Mouse (Mus musculus) CH12F3 (cell line): Measurements from ENCODE around the gene Pgap3.

Experiments used
- in situ Hi-C: fragments of 300-500 bp; cut with MboI; formaldehyde crosslinking; loops from 2 replicates; pipeline ENCODE4 v1.14.3; 2020; ENCODE audit warnings: low sequenced_read_pairs

Pgap3 gene

DNA sequence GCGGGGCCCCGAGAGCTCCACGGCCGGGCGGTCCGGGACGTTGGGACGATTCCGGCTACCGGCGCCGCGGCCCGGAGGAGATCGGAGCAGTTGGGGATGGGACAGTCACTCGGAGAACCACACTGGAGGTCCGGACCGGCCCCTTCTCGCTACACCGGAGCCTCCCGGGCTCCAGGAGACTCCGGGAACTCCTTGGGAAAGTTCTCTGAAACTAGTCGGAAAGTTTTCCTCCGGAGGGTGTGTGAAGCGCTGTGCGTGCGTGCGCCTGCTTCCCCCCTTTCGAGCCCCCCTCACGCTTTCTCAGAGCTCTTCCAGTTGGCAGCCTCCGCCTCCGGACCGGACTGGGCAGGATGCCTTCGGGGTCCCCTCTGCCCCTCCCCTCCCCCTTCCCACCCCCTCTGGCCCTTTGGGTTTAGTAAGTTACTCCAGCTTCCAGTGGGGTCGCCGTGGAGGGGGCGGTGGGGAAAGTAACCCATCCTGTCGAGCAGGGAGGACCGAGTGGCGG lies 12.6 kb upstream of the Pgap3 start:
- in situ Hi-C loops: no loop called here

- in situ Hi-C loops: no loop called here
Observed at GRCm38 (mm10) chr11:98412273-98412796, 12.0 kb upstream of the Pgap3 start, which contains the start of gene Erbb2. Gene Erbb2 (plus strand): TSS chr11:98412470.

GRCm38 (mm10) chr11:98409341-98409822 lies 9.1 kb upstream of the Pgap3 start:
- in situ Hi-C loops: no loop called here

DNA sequence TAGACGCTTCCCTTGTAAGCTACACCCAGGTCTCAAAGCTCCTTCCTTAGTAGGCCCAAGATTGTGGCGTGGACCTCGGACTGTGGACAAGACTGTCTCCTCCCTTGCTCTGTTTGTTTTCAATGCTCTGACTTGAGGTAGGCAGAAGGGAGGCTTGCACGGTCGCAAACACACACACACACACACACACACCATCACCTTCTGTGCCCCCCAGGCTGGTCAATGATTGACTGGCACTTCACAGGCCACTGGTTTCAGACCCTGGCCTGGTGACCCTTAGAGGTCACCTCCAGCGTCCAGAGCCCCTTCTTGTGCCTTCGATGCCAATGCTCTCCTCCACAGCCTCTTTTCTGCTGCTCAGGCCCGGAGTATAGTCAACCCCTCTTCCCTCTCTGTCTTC lies 8.6 kb upstream of the Pgap3 start:
- in situ Hi-C loops: no loop called here

DNA sequence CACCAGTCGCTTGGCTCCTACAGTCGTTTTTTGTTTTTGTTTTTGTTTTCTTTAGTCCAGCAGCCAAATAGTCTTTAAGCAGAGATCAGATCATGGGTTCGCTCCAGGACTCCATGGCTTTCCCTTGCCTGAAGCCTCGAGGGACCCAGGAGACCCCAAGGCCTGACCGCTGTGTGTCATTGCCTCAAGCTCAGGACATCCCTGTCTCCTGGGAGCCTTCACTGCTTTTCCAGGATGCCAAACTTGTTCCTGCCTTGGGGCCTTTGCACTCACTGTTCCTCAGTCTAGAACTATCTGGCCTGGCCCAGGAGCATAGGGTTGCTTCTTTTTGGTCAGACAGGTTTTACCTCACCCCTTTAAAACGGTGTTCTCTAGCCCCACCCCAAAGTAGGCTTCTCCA lies 6.3 kb upstream of the Pgap3 start:
- in situ Hi-C loops: no loop called here

DNA sequence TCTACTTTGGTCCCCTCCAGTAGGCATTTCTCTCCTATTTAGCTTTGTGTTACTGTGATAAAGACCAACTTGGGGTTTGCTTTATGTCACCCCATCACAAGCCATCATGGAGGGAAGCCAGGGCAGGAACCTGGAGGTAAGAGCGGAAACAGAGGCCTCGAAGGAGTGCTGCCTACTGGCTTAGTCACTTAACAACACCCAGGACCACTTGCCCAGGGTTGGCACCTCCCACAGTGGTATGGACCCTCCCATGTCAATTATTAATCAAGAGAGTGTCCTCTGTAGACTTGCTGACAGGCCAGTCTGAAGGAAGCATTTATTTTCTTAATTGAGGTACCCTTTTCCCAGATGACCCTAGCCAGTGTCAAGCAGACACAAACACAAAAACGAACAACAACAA lies 526 bp upstream of the Pgap3 start:
- in situ Hi-C loops: no loop called here

DNA sequence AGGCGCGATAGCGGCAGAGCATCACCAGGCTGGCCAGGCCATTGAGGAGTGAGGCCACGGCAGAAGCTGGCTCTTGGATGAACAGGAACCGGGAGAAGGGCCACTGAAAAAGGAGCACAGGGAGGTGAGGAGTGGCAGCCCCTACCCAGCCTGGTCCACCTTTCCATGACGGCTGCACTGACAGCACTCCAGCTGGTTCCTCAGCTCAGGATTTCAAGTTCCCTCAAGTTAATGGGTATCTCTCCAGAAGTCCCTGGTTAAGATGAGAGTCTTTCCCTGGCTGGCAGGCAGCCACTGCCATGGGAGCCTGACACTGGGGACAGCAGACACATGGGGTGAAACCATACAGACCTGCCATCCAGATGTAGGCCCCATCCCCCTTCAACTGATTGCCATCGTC lies 2.3 kb downstream of the Pgap3 start:
- in situ Hi-C loops: no loop called here

GRCm38 (mm10) chr11:98395041-98395440 lies 5.2 kb downstream of the Pgap3 start:
- in situ Hi-C loops: no loop called here

DNA sequence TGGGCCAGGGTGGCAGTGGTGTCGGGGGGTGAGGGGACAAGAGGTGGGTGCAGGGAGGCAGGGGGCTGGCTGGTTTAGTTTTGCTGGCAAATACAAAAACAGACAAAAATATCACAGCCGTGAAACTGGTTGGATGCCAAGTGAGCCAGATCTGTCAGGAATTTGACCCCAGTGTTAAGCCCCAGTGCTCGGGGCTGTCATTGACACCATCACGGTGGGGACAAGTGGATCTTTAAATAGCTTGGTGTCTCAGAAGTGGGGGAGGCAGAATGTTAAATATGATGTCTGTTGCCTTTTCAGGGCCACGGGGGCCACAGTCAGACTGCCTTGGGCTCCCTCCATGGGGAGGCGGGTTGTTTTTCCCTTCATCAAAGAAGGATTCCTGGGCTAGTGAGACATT lies 6.0 kb downstream of the Pgap3 start:
- in situ Hi-C loops: no loop called here

DNA sequence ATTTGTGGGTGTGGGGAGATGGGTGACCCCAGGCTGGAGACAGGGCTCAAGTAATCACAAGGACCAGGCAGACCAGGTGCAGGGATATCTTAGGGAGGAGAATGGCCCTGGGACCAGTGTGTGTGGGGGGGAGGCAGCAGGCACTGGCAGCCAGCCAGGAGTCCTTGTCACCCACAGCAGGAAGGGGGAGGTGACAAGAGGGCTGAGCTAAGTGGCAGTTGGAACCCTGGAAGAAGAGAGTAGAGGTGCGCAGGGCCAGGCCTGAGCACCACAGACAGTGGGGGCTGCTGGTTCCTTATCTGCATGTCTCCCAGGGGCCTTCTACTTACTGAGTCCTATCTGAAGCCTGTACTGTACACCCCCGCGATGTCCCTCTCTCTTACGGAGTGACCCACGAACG lies 7.0 kb downstream of the Pgap3 start:
- in situ Hi-C loops: no loop called here

GRCm38 (mm10) chr11:98392645-98393044 lies 7.6 kb downstream of the Pgap3 start:
- in situ Hi-C loops: no loop called here

DNA sequence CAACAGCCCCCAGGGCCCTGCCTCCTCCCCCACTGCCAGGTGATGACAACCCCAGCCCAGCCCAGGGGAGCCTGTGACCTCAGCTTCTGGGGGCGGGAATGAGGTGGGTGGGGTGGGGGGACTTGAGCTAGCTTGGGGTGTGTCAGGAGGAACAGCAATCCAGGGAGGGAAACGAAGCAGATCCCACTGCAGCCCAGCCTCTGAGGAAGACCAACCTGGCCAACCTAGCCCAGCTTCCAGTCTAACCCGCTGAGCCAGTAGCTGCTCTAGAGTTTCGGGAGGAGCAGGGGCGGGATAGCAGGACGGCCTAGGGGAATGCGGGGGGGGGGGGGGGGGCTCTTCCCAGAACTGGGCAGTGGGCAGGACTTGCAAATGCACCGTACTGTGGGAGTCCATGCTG lies 8.3 kb downstream of the Pgap3 start:
- in situ Hi-C loops: no loop called here

- in situ Hi-C loops: no loop called here
Observed at GRCm38 (mm10) chr11:98390141-98390540, 10.1 kb downstream of the Pgap3 start.

GRCm38 (mm10) chr11:98389221-98389780 lies 11.0 kb downstream of the Pgap3 start:
- in situ Hi-C loops: no loop called here

DNA sequence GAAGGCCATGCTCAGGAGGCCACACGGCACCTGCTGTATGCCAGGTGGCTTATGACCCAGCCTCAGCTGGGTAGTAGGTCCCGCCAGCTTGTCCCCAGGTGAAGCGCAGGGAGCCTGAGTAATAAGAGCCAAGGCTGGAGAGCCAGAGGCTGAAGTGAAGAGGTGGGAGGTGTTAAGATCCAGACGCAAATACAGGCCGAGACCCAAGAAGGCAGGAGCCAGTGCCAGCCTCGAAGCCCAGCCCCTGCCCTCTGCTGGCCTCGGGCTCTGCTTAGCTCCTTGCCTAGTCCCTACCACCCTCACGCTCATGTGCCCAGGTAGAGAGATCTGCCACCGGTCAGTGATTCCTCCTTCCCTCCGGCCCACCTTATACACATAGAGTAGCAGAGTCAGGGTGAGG lies 12.0 kb downstream of the Pgap3 start:
- in situ Hi-C loops: no loop called here

DNA sequence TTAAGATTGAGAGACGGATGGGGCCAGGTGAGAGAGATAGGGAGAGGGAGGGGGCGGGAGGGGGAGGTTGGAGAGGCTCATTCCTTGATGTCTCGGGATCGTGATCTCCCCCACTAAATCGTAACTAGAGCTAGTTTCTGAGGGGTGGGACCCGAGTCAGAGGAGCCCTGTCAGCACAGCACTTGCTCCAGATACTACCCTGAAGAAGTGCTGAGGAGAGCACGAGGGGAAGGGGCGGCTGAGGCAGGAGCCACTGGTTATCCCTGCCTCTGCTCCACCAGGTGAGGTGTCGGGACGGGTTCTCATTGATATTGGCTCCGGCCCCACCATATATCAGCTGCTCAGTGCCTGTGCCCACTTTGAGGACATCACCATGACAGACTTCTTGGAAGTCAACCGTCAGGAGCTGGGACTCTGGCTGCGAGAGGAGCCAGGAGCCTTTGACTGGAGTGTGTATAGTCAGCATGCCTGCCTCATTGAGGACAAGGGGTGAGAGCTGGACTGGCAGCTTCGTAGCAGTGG lies 13.2 kb downstream of the Pgap3 start:
- in situ Hi-C loops: no loop called here

DNA sequence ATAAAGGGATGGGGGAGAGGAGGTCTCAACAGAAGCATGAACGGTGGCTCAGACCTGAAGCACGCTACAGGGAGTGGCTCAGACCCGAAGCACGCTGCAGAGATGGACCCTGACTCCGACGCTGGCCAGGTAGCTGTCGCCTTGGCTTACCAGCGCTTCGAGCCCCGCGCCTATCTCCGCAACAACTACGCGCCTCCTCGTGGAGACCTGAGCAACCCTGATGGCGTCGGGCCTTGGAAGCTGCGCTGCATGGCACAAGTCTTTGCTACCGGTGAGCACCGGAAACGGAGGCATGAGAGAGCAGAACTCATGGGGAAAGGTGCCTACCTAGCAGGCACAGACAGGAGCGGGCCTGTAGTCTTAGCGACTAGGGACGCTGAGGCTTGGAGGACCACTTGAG lies 13.7 kb downstream of the Pgap3 start:
- in situ Hi-C loops: no loop called here

DNA sequence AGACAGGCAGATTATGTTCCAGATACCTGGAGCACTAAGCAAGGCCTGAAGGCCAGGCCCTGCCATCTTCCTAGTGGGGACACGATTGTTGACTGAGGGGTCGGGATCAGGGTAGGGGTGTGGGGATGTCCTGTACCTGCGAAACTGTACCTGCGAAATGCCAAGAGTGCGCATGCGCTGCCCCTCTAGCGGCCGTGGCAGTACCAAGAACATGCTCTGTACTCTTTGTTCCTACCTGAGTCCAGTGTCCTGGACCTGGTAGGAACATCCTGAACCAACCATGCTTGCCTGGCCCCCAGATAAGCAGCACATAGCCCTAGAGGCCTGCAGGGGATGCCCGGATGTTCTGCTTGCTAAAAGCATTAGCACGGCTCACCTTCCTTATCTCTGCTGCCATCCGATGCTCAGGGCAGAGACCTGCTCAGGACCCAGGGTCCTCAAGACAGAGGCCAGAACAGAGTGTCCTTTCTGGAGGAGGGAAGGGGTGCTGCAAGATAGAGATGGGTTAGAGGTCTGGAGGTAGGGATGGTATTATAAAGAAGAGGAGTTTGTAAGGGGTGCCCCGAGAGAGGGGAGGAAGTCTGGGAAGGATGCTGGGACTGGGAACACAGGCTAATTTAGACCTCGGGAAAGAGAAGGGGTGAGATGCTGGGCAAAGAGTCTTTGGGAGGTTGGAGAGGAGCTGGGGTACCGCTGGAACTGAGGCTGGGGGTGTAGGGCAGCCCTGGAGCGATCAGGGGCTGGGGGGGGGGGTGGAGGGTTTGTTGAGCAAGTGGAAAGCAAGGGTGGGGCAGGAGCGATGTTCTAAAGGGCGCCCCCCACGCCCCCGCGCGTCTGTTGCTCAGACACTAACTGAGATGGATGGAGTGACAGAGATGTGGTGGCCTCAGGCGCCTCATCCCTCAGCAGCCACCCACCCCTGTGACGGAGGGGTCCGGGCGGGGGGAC lies 14.4 kb downstream of the Pgap3 start, which contains the start of gene Pnmt:
Gene Pnmt, plus strand, starts transcription at position 813 of the 948 bp plus-strand sequence.
- in situ Hi-C loops: no loop called here

DNA sequence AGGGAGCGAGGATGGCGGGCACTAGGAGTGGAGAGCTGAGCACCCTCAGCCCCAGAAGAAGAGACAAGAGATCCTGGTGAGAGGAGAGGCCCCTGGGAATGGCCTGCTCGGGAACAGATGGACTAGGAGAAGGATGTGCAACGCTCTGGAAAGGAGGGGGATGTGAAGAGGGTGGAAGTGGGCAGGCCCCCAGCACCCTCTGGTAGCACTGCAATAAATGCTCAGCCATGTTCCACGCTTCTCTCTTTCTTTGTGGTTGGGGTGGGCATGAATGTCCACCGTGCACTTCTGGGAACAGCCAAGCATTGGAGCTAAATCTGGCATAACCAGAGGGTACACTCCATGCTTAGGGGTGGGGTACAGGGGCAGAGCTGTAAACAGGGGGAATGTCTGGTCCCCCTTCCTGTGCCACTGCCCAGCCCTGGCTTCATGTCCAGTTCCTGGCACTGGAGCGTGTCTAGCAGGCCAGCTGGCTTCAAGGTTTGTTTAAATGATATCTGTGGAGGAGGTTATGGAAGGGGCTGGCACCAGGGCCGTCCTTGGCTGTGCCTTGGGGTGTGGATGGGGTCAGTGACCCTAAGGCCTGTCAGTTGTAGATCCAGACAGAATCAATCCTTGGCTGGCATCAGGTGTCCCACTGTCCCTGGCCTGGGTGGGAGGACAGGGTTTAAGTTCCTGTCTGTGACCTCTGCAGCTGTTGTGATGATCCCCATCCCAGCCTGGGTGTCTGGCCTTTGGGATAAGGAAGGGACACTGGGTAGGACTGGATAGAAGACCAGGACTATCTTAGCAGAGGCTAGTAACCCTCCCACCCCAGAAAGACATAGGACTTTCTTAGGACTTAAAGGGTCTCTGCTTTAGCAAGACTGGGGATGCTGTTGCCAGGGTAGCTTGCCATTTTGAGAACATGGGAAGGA lies 15.3 kb downstream of the Pgap3 start:
- in situ Hi-C loops: no loop called here

DNA sequence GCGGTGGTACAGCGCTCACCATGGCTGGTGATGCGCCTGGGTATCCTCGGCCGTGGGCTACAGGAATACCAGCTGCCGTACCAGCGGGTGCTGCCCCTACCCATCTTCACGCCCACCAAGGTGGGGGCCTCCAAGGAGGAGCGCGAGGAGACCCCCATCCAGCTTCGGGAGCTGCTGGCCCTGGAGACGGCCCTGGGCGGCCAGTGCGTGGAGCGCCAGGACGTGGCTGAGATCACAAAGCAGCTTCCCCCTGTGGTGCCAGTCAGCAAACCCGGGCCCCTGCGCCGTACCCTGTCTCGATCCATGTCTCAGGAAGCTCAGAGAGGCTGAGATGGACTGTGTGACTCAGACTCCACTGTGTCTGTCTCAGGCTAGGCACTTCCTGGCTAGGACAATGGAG lies 16.1 kb downstream of the Pgap3 start:
- in situ Hi-C loops: no loop called here
